Mouse (Mus musculus): Measurements from ENCODE around the gene Pde4a.
"Not testable (repeated sequence)": the region's sequence is repeated elsewhere in the genome, so short reads cannot be mapped to it uniquely, and the experiment has no call there.

Pde4a gene

DNA sequence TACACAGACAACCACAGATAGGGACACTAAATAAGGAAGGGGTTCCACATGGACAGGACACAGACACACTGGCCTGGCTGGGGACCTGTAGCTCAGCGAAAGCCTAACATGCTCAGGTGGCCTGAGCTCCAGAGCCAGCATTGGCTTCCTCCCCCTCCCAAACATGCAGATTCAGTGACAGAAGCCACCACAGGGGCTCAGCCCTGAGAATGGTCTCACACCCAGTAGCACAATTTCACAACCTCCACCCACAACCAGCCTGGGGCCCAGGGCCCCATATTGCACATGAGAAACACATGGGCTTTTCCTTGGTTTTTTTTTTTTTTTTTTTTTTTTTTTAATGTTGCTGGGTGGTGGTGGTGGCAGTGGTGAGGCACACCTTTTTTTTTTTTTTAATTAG is 80.8 kb downstream of the Pde4a start:
- DNase-seq = no peak

DNA sequence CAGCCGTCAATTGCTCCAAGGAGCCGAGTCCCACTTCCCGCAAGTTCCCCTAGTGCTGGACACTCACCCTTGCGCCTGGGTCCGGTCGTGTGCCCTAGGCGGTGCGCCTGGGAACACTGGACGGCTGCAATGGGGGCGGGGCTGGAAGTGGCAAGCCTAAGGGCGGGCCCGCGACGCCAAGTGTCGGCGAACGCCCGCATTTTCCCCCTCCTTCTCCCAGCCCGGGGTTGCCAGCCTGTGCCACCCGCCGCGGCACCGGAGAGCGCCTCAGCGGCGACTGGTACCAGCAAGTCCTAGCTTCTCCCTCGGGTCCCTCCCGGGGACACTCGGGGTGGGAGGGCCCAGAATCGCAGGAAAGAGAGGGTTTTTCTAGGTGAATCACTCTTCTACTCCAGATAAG is 82.8 kb downstream of the Pde4a start, which contains the start of gene S1pr5:
Gene S1pr5, minus strand, starts transcription at position 118 of the 400 bp plus-strand sequence.
- DNase-seq = peak; percentile 59

DNA sequence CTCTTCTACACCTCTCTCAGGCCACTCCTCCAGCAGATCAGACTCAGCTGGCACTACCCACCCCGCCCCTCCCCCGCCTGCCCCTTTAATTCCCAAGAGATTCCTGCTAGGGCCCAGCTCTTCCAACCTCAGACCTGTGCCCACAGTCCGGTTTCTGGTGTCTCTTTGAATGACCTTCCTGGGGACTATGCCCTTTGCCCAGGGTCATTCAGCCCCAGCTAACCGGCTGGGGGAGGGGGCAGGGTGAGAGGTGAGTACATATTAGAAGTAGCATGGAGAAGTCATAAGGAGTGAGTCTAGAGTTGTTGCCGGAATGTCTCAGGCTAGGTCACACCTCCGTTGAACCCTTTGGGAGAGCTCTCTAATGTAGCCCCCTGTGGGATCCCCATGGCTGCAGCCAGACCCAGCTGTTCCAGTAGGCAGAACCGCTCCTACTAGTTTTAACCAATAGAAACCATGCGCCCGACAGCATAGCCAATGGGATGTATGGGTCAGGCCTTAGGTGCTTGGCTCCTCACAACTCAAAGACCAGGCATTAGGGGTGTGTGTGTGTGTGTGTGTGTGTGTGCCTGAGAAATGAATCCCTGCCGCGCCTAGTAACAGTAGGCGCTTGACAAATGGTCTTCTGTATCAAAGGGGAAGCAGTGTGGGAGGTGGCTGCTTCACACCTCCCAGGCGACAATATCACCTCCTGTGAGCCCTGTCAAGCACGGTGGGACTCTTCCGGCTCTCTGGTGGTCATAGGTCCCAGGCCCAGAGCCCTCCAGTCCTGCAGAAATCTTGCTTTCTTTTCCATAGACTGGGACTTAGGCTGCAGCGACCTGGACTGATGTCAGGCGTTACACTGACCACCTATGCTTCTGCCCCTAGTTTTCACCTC is 84.4 kb downstream of the Pde4a start:
- no peak for DNase-seq

DNA sequence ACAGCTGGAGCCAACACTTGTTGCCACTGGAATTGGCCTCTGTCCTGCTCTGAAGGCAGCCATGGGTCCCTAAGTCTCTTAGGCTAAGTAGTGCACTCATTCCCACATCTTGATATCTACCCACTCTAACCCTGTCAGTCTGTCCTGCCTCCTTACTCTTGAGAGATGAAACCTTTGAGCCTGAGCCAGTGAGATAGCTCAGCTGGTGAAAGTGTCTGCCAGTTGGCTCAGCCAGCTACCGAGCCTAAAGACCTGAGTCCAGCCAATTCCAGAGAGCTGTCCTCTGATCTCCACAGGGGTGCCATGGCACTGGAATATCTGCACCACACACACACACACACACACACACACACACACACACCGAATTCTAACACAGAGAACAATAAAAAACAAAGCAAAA is 85.0 kb downstream of the Pde4a start:
- DNase-seq = no peak

DNA sequence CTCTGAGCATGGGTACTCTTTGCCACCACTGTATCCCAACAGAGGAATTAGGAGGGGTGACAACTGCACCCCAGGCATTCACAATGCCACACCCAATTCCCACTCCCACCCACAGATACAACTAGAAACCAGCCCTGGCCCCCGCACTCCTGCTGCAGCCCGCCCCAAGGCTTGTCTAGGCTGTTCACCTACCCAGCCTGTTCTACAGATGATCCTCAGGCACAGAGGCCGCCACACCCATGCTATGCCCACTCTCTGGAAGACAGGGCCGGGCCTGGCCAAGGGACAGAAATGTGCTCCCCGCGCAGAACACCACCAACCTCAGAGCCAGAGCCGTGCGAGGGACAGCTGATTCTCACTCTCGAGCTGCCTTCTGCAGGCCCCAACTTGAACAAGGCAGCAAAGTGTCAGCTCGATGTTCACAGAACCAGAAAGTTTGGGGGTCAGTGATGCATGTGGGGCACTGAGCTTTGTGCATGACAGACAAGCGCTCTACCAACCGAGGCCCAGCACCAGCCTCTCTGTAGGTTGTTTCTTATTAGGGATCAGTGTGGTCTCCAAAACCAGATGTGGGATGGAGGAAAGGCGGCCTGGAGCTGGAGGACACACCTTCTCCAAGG is 85.7 kb downstream of the Pde4a start:
- DNase-seq = peak; percentile 75

DNA sequence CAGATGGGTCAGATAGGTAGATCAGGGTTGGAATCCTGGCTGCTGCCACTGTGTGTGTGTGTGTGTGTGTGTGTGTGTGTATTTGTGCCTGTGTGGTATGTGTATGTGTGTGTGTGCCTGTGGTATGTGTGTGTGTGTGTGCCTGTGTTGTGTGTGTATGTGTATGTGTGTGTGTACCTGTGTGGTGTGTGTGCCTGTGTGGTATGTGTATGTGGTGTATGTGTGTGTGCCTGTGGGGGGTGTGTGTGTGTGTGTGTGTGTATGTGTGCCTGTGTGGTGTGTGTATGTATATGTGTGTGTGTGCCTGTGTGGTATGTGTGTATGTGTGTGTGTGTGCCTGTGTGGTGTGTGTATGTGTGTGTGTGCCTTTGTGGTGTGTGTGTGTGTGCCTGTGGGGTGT is 89.2 kb downstream of the Pde4a start:
- DNase-seq = no peak

DNA sequence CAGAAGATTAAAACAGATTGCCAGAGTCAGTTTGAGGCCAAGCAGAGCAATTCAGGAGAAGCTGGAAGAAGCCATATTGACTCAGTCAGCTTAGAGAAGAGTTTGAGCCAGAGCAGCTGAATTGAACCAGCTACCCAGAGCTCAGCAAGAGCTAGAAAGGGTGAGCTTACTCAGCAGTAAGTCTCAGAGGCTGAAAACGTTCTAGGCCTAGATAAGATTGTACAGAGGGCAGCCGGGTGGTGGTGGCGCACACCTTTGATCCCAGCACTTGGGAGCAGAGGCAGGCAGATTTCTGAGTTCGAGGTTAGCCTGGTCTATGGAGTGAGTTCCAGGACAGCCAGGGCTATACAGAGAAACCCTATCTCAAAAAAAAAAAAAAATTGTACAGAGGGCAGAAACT is 90.8 kb downstream of the Pde4a start:
- DNase-seq = not testable (repeated sequence)

DNA sequence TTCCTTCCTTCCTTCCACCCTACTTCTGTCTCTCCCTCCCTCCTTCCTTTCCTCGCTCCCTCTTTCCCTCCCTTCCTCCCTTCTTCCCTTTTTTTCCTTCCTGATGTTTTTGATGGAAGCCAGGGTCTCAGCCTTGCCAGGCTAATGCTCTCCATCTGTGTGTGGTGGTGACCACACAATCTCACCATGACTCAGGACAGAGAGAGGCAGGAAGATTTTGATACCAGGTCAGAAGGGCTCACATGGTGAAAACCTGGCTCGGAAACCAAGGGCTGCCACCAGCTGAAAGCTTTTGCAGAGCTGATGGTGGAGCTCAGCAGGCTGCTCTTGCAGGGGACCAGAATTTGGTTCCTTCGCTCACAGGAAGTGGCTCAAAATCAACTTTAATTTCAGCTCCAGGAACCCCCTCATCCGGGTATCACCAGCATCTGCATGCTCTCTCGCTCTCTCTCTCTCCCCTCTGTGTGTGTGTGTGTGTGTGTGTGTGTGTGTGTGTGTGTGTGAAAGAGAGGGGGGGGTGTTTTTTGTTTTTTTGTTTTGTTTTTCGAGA is 95.1 kb downstream of the Pde4a start:
- no peak for DNase-seq

DNA sequence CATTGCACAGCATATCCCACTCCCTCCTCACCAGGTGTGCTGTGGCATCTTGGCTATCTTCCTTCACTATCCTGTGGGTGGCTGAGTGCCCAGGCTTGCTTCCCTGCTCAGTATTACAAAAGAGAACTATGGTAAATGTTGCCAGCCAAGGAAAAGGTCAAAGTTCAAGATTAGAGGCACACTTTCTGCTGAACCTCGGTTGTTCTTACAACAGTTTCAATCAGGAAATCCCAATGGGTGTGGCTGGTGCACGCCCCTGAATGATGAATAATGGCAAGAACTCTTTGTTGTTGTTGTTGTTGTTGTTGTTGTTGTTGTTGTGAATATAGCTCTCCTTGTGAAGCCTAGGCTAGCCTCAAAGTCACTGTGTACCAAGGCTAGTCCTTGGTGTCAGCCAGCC is 96.3 kb downstream of the Pde4a start:
- no peak for DNase-seq

Measured in retina, postnatal 1 day (tissue).